Mouse (Mus musculus) limb, embryonic 13.5 days (tissue): ENCODE results near the gene Sec1. TPM values are rescaled to one million over a fixed set of nuclear protein-coding genes. Genes with fewer than 3 reads are reported as not detected.

ENCODE experiments used
- ATAC-seq: fragments of 200-750 bp; cut with Nextera tagmentation; 2 replicates; pipeline ENCODE4 v1.8.0; 2017; ENCODE audit warnings: low read depth, moderate number of reproducible peaks, moderate TSS enrichment; ENCODE audit not compliant: low FRiP score
- H3K27ac ChIP-seq: fragments of 300-500 bp; sonication (generic); 2 replicates; pipeline ENCODE4 v1.5.1; 2015; ENCODE audit warnings: inconsistent platforms, mild to moderate bottlenecking, moderate library complexity
- H3K27me3 ChIP-seq: fragments of 300-500 bp; sonication (generic); 2 replicates; pipeline ENCODE4 v1.6.1; 2015; ENCODE audit warnings: mild to moderate bottlenecking, inconsistent platforms
- H3K36me3 ChIP-seq: fragments of 300-500 bp; sonication (generic); 2 replicates; pipeline ENCODE4 v1.6.1; 2015; ENCODE audit warnings: inconsistent platforms, mild to moderate bottlenecking, moderate library complexity
- H3K4me1 ChIP-seq: fragments of 300-500 bp; sonication (generic); 2 replicates; pipeline ENCODE4 v1.6.1; 2015; ENCODE audit warnings: inconsistent platforms
- H3K4me2 ChIP-seq: fragments of 300-500 bp; sonication (generic); replicated peaks from 2 replicates; pipeline ENCODE4 v1.6.1; 2015; ENCODE audit warnings: inconsistent platforms, mild to moderate bottlenecking, moderate library complexity
- H3K4me3 ChIP-seq: fragments of 300-500 bp; sonication (generic); 2 replicates; pipeline ENCODE4 v1.5.1; 2015; ENCODE audit warnings: moderate library complexity, mild to moderate bottlenecking, inconsistent platforms
- H3K9ac ChIP-seq: fragments of 300-500 bp; sonication (generic); 2 replicates; pipeline ENCODE4 v1.6.1; 2015; ENCODE audit warnings: mild to moderate bottlenecking, inconsistent platforms
- H3K9me3 ChIP-seq: fragments of 300-500 bp; sonication (generic); 2 replicates; pipeline ENCODE4 v1.6.1; 2016; ENCODE audit warnings: inconsistent platforms
- WGBS: fragments of 180-500 bp; shearing (Covaris S2); methylation state at CpG from one replicate; pipeline ENCODE4 v1.1.7; 2015; 5-methylcytosine and 5-hydroxymethylcytosine counted together
- polyA plus RNA-seq: library from polyadenylated mRNA; unstranded; fragments of >200 nt; fragmentation: Nextera tagmentation; extraction: Ambion mirVana; gene quantifications from 2 replicates; pipeline ENCODE4 v1.2.1, GENCODE M21; 2015

Gene Sec1
- polyA plus RNA-seq, 1 experiment from 2014 or later = 0.45 TPM

DNA sequence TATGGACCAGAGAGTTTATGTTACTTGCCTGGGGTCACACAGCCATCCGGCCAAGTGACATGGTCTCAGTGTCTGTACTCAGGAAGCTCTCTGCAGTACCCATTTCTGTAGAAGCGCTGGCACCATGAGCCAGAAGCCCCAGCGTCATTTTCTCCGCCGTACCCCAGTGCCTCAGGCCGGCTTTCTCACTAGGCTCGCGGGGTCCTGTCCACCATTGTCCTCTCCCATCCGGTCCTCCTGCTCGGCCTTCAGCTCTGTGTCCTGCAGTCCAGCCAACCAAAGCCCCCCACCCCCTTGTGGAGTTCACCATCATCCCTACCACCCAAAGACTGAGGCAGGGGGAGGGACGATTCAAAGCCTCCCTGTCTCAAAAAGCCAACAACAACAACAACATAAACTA is 7.4 kb upstream of the Sec1 start:
- 85% methylated on average over 11 of the region's 11 CpGs for WGBS
- H3K9ac ChIP-seq = no peak overlapping the region
- no peaks in the 10 kb centered on the region for H3K36me3 ChIP-seq
- peaks cover 47% of the 10 kb centered on the region for H3K4me1 ChIP-seq
- peaks cover 30% of the 10 kb centered on the region for H3K27me3 ChIP-seq
- no peak for ATAC-seq
- no peak overlapping the region for H3K27ac ChIP-seq
- peak overlapping the region; percentile 91 for H3K4me2 ChIP-seq
- peak overlapping the region; percentile 50; the same call in 1 of the 2 replicates for H3K4me3 ChIP-seq
- no peaks in the 10 kb centered on the region for H3K9me3 ChIP-seq

GRCm38 (mm10) chr7:45701072-45701471 is 6.9 kb upstream of the Sec1 start:
- Histone ChIP-seq H3K4me1 (peaks cover 42% of the 10 kb centered on the region), H3K4me2 (peak overlapping the region; percentile 91), H3K9me3 (no peaks in the 10 kb centered on the region), H3K27ac (peak overlapping the region; percentile 33; the same call in 1 of the 2 replicates), H3K27me3 (peaks cover 30% of the 10 kb centered on the region), H3K4me3 (peak overlapping the region; percentile 50), H3K9ac (peak overlapping the region; percentile 57), H3K36me3 (no peaks in the 10 kb centered on the region)
- ATAC-seq = no peak
- 24% methylated on average over 11 of the region's 11 CpGs for WGBS

GRCm38 (mm10) chr7:45700301-45701015 is 6.3 kb upstream of the Sec1 start:
- Histone ChIP-seq H3K4me3 (peak overlapping the region; percentile 50), H3K27me3 (peaks cover 30% of the 10 kb centered on the region), H3K4me1 (peaks cover 36% of the 10 kb centered on the region), H3K27ac (no peak overlapping the region), H3K4me2 (peak overlapping the region; percentile 91), H3K36me3 (no peaks in the 10 kb centered on the region), H3K9me3 (no peaks in the 10 kb centered on the region), H3K9ac (peak overlapping the region; percentile 74)
- ATAC-seq = no peak
- under 1% methylated on average over 20 of the region's 20 CpGs for WGBS

DNA sequence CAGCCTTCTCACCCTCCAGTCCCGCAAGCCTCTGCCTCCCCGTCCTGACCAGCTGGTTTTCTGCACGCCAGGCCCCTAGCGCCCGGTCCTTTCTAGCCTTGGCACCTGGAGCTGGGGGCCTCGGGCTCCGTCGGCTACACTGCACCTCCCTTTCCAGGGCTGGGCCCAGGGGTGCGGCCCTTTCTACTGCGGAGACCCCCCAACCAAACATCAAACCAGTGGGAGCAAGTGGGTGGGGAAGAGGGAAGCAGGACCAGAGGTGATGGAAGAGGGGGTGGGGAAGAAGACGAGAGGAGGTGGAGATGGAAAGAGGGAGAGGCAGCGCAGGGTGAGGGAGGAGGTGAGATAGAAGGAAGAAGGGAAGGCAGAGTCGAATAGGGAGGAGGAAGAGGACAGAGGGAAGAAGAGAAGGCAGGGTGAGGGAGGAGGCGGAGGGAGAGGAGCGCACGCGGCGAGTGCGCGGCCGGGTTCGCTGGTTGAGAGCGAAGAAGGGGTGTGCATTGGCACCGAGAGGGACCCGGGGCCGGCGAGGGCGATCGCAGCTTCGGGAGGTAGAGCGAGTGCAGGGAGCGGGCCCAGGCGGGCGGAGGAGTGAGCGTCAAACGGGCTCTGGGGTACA is 5.4 kb upstream of the Sec1 start, which contains the start of gene Car11:
Gene Car11, plus strand, starts transcription at position 321 of the 619 bp plus-strand sequence.
- Histone ChIP-seq H3K4me1 (peaks cover 37% of the 10 kb centered on the region), H3K36me3 (no peaks in the 10 kb centered on the region), H3K9ac (peak within 1 kb of the TSS; percentile 74), H3K4me2 (peak within 1 kb of the TSS; percentile 91), H3K9me3 (no peaks in the 10 kb centered on the region), H3K27me3 (peaks cover 30% of the 10 kb centered on the region), H3K4me3 (peak within 1 kb of the TSS; percentile 50), H3K27ac (no peak within 1 kb of the TSS)
- WGBS = 2% methylated on average over 36 of the region's 36 CpGs
- ATAC-seq = no peak

- no peak for ATAC-seq
- Histone ChIP-seq H3K4me2 (no peak overlapping the region), H3K9me3 (no peaks in the 10 kb centered on the region), H3K27me3 (peaks cover 30% of the 10 kb centered on the region), H3K9ac (no peak overlapping the region), H3K36me3 (no peaks in the 10 kb centered on the region), H3K27ac (no peak overlapping the region), H3K4me1 (peaks cover 31% of the 10 kb centered on the region), H3K4me3 (no peak overlapping the region)
- WGBS = 76% methylated on average over 7 of the region's 7 CpGs
These were observed 3.7 kb upstream of the Sec1 start for GRCm38 (mm10) chr7:45697894-45698293.

DNA sequence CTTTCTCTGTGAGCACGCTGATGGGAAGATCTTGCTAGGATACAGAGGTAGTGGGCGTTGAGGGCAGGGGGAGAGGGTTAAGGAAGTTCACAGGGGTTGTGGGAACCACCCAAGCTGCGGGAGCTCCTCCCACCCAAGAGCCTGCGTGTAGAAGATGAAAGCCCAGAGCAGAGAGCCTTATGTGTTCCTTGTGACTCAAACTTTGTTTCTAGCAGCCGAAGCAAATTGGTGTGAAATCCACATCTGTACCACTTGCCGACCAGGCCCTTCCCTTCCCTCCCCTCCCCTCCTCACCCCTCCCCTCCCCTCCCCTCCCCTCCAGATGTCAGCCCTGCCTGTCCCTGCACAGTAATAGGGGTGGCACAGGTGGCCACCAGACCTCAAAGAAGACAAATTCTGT is 896 bp upstream of the Sec1 start:
- Histone ChIP-seq H3K27me3 (peaks cover 24% of the 10 kb centered on the region), H3K4me1 (peaks cover 16% of the 10 kb centered on the region), H3K4me2 (no peak overlapping the region), H3K36me3 (no peaks in the 10 kb centered on the region), H3K9me3 (no peaks in the 10 kb centered on the region), H3K4me3 (no peak overlapping the region), H3K9ac (no peak overlapping the region), H3K27ac (peak overlapping the region; percentile 44; the same call in 1 of the 2 replicates)
- no peak; the same call in 1 of the 2 replicates for ATAC-seq
- WGBS = 6% methylated on average over 6 of the region's 6 CpGs

GRCm38 (mm10) chr7:45692364-45692763 is 1.8 kb downstream of the Sec1 start:
- Histone ChIP-seq H3K27ac (no peak overlapping the region), H3K36me3 (no peaks in the 10 kb centered on the region), H3K4me1 (peaks cover 9% of the 10 kb centered on the region; the same call in 1 of the 2 replicates), H3K9ac (no peak overlapping the region), H3K4me3 (no peak overlapping the region), H3K4me2 (no peak overlapping the region), H3K27me3 (no peaks in the 10 kb centered on the region), H3K9me3 (no peaks in the 10 kb centered on the region)
- ATAC-seq = no peak
- WGBS = 75% methylated on average over 2 of the region's 2 CpGs

GRCm38 (mm10) chr7:45689800-45690199 is 4.4 kb downstream of the Sec1 start:
- 75% methylated on average over 11 of the region's 11 CpGs for WGBS

GRCm38 (mm10) chr7:45689099-45689498 is 5.1 kb downstream of the Sec1 start:
- H3K9ac ChIP-seq = no peak overlapping the region
- ATAC-seq = no peak
- no peak overlapping the region for H3K4me3 ChIP-seq
- H3K4me1 ChIP-seq = peaks cover 18% of the 10 kb centered on the region
- no peaks in the 10 kb centered on the region for H3K27me3 ChIP-seq
- H3K9me3 ChIP-seq = no peaks in the 10 kb centered on the region
- no peak overlapping the region for H3K4me2 ChIP-seq
- H3K27ac ChIP-seq = no peak overlapping the region
- no peaks in the 10 kb centered on the region for H3K36me3 ChIP-seq
- WGBS = 54% methylated on average over 6 of the region's 6 CpGs

More at GRCm38 (mm10) chr7:45689800-45690199, 4.4 kb downstream of the Sec1 start:
- H3K27ac ChIP-seq = no peak overlapping the region
- H3K9me3 ChIP-seq = no peaks in the 10 kb centered on the region
- H3K36me3 ChIP-seq = no peaks in the 10 kb centered on the region
- no peak overlapping the region for H3K4me2 ChIP-seq
- no peaks in the 10 kb centered on the region for H3K27me3 ChIP-seq
- H3K9ac ChIP-seq = no peak overlapping the region
- no peak for ATAC-seq
- peaks cover 21% of the 10 kb centered on the region for H3K4me1 ChIP-seq
- no peak overlapping the region for H3K4me3 ChIP-seq

DNA sequence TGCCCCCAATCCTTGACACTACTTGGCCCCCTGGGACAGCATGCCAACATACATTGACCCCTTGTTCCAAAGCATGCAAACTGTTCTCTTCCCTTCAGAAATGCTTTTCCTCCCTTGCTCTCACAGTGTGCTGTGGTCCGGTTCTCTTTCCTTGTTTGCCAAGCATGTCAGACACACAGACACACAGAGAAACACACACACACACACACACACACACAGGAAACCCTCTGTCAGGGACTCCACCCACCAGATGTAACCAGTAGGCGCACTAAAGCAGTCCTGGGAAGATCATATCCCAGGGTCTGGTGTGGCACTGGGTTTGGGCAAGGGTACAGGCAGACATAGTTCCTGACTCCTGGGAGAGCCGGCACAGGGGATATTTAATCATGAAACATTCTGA is 7.4 kb downstream of the Sec1 start:
- Histone ChIP-seq H3K36me3 (no peaks in the 10 kb centered on the region), H3K27ac (no peak overlapping the region), H3K4me1 (peaks cover 25% of the 10 kb centered on the region), H3K9ac (no peak overlapping the region), H3K4me2 (no peak overlapping the region), H3K9me3 (no peaks in the 10 kb centered on the region), H3K27me3 (no peaks in the 10 kb centered on the region), H3K4me3 (no peak overlapping the region)
- no peak for ATAC-seq
- WGBS = 84% methylated on average over 3 of the region's 3 CpGs

GRCm38 (mm10) chr7:45685811-45686210 is 8.4 kb downstream of the Sec1 start:
- 27% methylated on average over 10 of the region's 10 CpGs for WGBS
- Histone ChIP-seq H3K4me2 (peak overlapping the region; percentile 11; the same call in 1 of the 2 replicates), H3K27me3 (no peaks in the 10 kb centered on the region), H3K27ac (peak overlapping the region; percentile 48; the same call in 1 of the 2 replicates), H3K9ac (peak overlapping the region; percentile 6; the same call in 1 of the 2 replicates), H3K9me3 (no peaks in the 10 kb centered on the region), H3K36me3 (no peaks in the 10 kb centered on the region), H3K4me3 (no peak overlapping the region), H3K4me1 (peaks cover 25% of the 10 kb centered on the region)
- 0 out of 2 replicates have a peak, but pooled peaks have one; percentile 17 for ATAC-seq

DNA sequence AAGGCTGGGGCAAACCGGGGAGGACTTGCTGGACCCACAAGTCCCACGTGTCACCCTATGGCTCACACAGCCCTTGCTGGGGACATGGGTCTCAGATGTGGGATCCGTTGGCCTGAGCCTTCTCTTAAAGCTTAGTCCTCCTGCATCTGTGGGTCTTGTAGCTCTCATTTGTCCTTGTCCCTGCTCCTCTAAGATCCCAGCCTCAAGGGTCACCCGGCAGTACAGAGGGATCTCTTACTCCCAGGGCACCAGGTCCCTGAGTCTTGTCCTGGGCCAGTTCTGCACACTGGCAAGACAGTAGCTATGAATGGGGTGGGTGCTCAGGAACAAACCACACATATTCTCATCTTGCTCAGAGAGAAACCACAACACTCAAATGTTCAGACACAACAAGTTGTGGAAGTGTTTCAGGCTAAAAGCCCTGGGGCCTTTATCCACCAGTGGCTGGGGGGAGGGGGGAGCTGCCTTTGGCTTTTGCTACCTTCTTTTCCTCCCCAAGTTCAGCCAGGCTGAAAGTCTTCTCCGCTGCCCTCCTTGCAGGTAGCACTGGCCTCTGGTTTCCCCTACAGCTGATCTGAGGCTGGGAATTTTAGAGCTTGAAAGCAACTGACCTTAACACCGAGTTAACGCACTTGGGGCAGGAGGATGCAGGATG is 10.7 kb downstream of the Sec1 start, which contains the start of gene Ntn5:
Gene Ntn5, plus strand, starts transcription at position 627 of the 655 bp plus-strand sequence.
- Histone ChIP-seq H3K36me3 (no peaks in the 10 kb centered on the region), H3K27me3 (no peaks in the 10 kb centered on the region), H3K27ac (no peak within 1 kb of the TSS), H3K4me2 (peak within 1 kb of the TSS; percentile 55; the same call in 1 of the 2 replicates), H3K9ac (peak within 1 kb of the TSS; percentile 43), H3K9me3 (no peaks in the 10 kb centered on the region), H3K4me1 (peaks cover 25% of the 10 kb centered on the region), H3K4me3 (no peak within 1 kb of the TSS)
- 73% methylated on average over 7 of the region's 7 CpGs for WGBS
- no peak for ATAC-seq
